Mouse (Mus musculus): ENCODE results near the gene Setd5. TPM values are rescaled to one million over a fixed set of nuclear protein-coding genes. Genes with fewer than 3 reads are reported as not detected.

The Setd5 gene
- polyA plus RNA-seq, 1 experiment from 2014 or later = 72.5 TPM

DNA sequence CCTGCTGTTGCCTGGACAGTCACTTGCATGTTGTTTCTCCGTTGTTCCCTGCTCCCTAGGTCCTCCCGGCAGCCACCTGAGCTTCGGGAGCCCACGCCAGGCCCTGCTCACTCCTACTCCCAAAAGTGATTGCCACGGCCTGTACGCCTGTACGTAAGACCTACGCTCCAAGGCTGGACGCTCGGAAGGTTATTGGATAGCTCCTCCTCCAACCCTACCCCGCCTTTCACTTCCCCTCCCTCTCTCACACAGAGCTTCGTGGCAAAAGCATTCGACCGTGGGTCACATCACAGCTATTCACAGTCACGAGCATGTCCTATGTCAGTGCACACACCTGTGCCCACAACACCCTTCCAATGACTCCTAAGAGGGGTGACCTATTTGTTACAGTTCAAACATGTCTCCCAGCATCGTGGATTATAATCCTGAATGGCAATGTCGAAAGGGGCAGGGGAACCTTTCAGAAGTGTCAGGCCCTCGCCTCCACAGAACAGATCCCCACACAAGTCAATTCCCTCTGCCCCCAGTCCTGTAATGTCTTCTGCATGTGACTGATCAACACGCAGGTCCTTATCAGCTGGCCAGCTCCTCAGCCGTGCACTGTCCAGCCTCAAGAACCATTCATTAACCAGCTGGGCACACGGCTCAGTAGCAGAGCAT, 107.8 kb downstream of the Setd5 start:
- WGBS = 86% methylated on average over 21 of the region's 21 CpGs
- Histone ChIP-seq H3K4me1 (no peaks in the 10 kb centered on the region; the same call in 1 of the 2 replicates), H3K4me3 (no peak overlapping the region), H3K36me3 (replicated peaks) (peaks cover 12% of the 10 kb centered on the region), H3K9me3 (no peaks in the 10 kb centered on the region), H3K27ac (no peak overlapping the region), H3K27me3 (ENCODE audit: poor library complexity, severe bottlenecking) (no peaks in the 10 kb centered on the region)
- DNase-seq (ENCODE audit: extremely low spot score, low spot score) = no peak

DNA sequence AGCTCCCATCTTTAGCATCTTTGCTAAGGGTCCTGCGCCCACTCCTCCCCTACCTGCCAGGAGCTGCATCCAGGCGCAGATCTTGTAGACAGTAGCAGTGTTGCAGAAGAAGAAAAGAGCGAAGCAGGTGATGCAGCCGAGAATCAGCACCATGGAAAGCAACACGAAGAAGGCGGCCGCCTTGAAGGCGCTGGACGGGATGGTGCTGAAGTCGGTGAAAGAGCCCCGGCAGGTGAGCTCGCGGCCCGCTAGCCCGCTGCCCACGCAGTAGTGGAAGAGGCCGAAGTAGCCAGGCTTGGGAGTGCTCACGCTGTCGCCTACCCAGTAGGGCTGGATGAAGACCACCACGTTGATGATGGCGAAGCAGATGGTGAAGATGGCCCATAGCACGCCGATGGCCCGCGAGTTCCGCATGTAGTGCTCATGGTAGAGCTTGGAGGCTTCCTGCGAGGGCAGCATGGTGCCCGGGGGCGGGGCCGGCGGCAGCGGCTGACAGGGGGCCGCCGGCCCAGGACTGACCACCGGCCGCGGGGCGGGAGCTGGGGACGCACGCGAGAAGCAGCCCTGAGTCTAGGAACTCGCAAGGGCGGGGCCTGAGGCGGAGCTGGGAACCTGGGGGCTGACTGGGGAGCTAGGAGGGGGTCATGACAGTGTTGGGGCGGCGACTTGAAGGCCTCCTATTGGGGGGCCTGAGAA, 116.7 kb downstream of the Setd5 start:
- 0 out of 2 replicates have a peak overlapping the region, but pooled peaks have one; percentile 36 for H3K27ac ChIP-seq
- peak overlapping the region; percentile 82 for H3K4me3 ChIP-seq
- H3K27me3 ChIP-seq (ENCODE audit: poor library complexity, severe bottlenecking) = peaks cover 50% of the 10 kb centered on the region
- peaks cover 29% of the 10 kb centered on the region for H3K4me1 ChIP-seq
- 3% methylated on average over 46 of the region's 46 CpGs for WGBS
- DNase-seq (ENCODE audit: extremely low spot score, low spot score) = peak; percentile 56
- H3K9me3 ChIP-seq = no peaks in the 10 kb centered on the region
- H3K36me3 ChIP-seq (replicated peaks) = peaks cover 7% of the 10 kb centered on the region; the same call in 1 of the 2 replicates

- Histone ChIP-seq H3K4me1 (peaks cover 29% of the 10 kb centered on the region), H3K36me3 (replicated peaks) (peaks cover 7% of the 10 kb centered on the region; the same call in 1 of the 2 replicates), H3K27me3 (ENCODE audit: poor library complexity, severe bottlenecking) (peaks cover 50% of the 10 kb centered on the region), H3K27ac (peak overlapping the region; percentile 91; the same call in 1 of the 2 replicates), H3K4me3 (peak overlapping the region; percentile 82), H3K9me3 (no peaks in the 10 kb centered on the region)
- DNase-seq (ENCODE audit: extremely low spot score, low spot score) = peak; percentile 26
- WGBS = 3% methylated on average over 5 of the region's 5 CpGs
Measured at GRCm38 (mm10) chr6:113194517-113194840, 117.3 kb downstream of the Setd5 start.

- peaks cover 29% of the 10 kb centered on the region for H3K4me1 ChIP-seq
- no peaks in the 10 kb centered on the region for H3K9me3 ChIP-seq
- H3K27me3 ChIP-seq (ENCODE audit: poor library complexity, severe bottlenecking) = peaks cover 50% of the 10 kb centered on the region
- peak; percentile 57 for DNase-seq (ENCODE audit: extremely low spot score, low spot score)
- peak within 1 kb of the TSS; percentile 91 for H3K27ac ChIP-seq
- WGBS = 1% methylated on average over 55 of the region's 66 CpGs
- peaks cover 7% of the 10 kb centered on the region; the same call in 1 of the 2 replicates for H3K36me3 ChIP-seq (replicated peaks)
- H3K4me3 ChIP-seq = peak within 1 kb of the TSS; percentile 82
Measured at GRCm38 (mm10) chr6:113194841-113195595, 117.9 kb downstream of the Setd5 start, which contains the start of gene Lhfpl4. Gene Lhfpl4, minus strand, starts transcription at chr6:113195384.

GRCm38 (mm10) chr6:113195596-113195992, 118.4 kb downstream of the Setd5 start:
- Histone ChIP-seq H3K9me3 (no peaks in the 10 kb centered on the region), H3K27me3 (ENCODE audit: poor library complexity, severe bottlenecking) (peaks cover 50% of the 10 kb centered on the region), H3K4me1 (peaks cover 29% of the 10 kb centered on the region), H3K4me3 (peak overlapping the region; percentile 82), H3K27ac (peak overlapping the region; percentile 91), H3K36me3 (replicated peaks) (peaks cover 7% of the 10 kb centered on the region; the same call in 1 of the 2 replicates)
- WGBS = 14% methylated on average over 9 of the region's 9 CpGs
- peak; percentile 18 for DNase-seq (ENCODE audit: extremely low spot score, low spot score)

Other genes starting within 250 kb of the Setd5 start
- 14.8 and 16.5 TPM in 2 replicates for gene Srgap3, start 130.1 kb upstream of the Setd5 start, polyA plus RNA-seq (2016; fragmentation: Nextera tagmentation; extraction: Ambion mirVana)
- gene Thumpd3, start 31.1 kb upstream of the Setd5 start, polyA plus RNA-seq (2016; fragmentation: Nextera tagmentation; extraction: Ambion mirVana) = 75.2 and 81.4 TPM in 2 replicates
- 10.8 and 11.4 TPM in 2 replicates for gene Lhfpl4, start 118.0 kb downstream of the Setd5 start, polyA plus RNA-seq (2016; fragmentation: Nextera tagmentation; extraction: Ambion mirVana)
- gene Mtmr14, start 160.5 kb downstream of the Setd5 start, polyA plus RNA-seq (2016; fragmentation: Nextera tagmentation; extraction: Ambion mirVana) = 42.0 and 45.1 TPM in 2 replicates
- gene Cpne9, start 204.9 kb downstream of the Setd5 start, polyA plus RNA-seq (2016; fragmentation: Nextera tagmentation; extraction: Ambion mirVana) = 0.05 and 0.09 TPM in 2 replicates
- gene Brpf1, start 229.8 kb downstream of the Setd5 start, polyA plus RNA-seq (2016; fragmentation: Nextera tagmentation; extraction: Ambion mirVana) = 26.1 and 26.7 TPM in 2 replicates
- gene Ogg1, start 249.6 kb downstream of the Setd5 start, polyA plus RNA-seq (2016; fragmentation: Nextera tagmentation; extraction: Ambion mirVana) = 18.3 and 18.8 TPM in 2 replicates

Data from forebrain, embryonic 10.5 days (tissue).